Mouse (Mus musculus) intestine, embryonic 14.5 days (tissue): ENCODE measurements at regions not wholly inside any gene's neighbourhood (a gene's known extent, or its start where the extent isn't known, plus 50 kb on each side); places are given as distances from the start of the nearest gene placed in this dataset.

Source experiments
- ATAC-seq: fragments of 200-750 bp; cut with Nextera tagmentation; replicated peaks from 2 replicates; pipeline ENCODE4 v1.8.0; 2017; ENCODE audit warnings: low read depth, moderate number of reproducible peaks, moderate TSS enrichment, moderate library complexity; ENCODE audit not compliant: low FRiP score, low TSS enrichment
- DNase-seq: peaks from one replicate; pipeline ENCODE4 v3.0.0-alpha.2; 2018; ENCODE audit warnings: low spot score
- H3K27ac ChIP-seq: fragments of 300-500 bp; sonication (generic); 2 replicates; pipeline ENCODE4 v1.5.1; 2014; ENCODE audit warnings: low read depth, mild to moderate bottlenecking, control low read depth
- H3K27me3 ChIP-seq: fragments of 300-500 bp; sonication (generic); replicated peaks from 2 replicates; pipeline ENCODE4 v1.6.1; 2014; ENCODE audit warnings: low read length, control low read depth; ENCODE audit not compliant: control insufficient read depth, insufficient read depth
- H3K36me3 ChIP-seq: fragments of 300-500 bp; sonication (generic); 2 replicates; pipeline ENCODE4 v1.6.1; 2014; ENCODE audit warnings: low read length, control low read depth; ENCODE audit not compliant: control insufficient read depth, insufficient read depth
- H3K4me1 ChIP-seq: fragments of 300-500 bp; sonication (generic); replicated peaks from 2 replicates; pipeline ENCODE4 v1.6.1; 2014; ENCODE audit warnings: low read length, control low read depth, mixed read lengths; ENCODE audit not compliant: control insufficient read depth, insufficient read depth
- H3K4me2 ChIP-seq: fragments of 300-500 bp; sonication (generic); 2 replicates; pipeline ENCODE4 v1.6.1; 2014; ENCODE audit warnings: low read length
- H3K4me3 ChIP-seq: fragments of 300-500 bp; sonication (generic); 2 replicates; pipeline ENCODE4 v1.5.1; 2014; ENCODE audit warnings: low read depth, low read length, control low read depth, mixed read lengths
- H3K9ac ChIP-seq: fragments of 300-500 bp; sonication (generic); 2 replicates; pipeline ENCODE4 v1.6.1; 2014; ENCODE audit warnings: mild to moderate bottlenecking, low read length
- H3K9me3 ChIP-seq: fragments of 300-500 bp; sonication (generic); 2 replicates; pipeline ENCODE4 v1.6.1; 2016; ENCODE audit warnings: low read length, control low read depth; ENCODE audit not compliant: control insufficient read depth
- WGBS: fragments of 180-500 bp; shearing (Covaris S2); extraction: QIAGEN DNeasy Blood & Tissue Kit; methylation state at CpG from one replicate; pipeline ENCODE4 v1.1.7; 2014; 5-methylcytosine and 5-hydroxymethylcytosine counted together

DNA sequence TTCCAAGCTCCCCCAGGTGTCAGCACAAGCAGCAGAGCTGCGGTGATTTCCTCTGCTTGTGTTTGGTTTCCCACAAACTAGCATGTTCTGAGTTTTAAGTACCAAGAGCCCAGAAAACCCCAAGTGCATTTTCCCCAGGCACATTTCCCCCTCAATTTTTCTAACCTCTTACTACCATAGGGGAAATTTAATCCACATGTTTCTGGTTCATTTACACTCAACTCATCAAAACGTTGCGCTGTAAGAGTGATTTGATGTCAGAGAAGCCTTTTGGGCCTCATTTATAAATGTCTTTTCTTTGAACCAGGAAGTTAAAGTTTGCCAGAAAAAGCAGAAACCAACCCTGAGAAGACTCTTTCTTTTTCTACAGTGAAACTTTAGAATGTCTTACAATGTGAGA lies 89.4 kb downstream of the Gm10192 start:
- WGBS: 88% methylated on average over 3 of the region's 3 CpGs
- Histone ChIP-seq H3K4me1 (no peaks in the 10 kb centered on the region), H3K4me2 (no peak overlapping the region), H3K4me3 (no peak overlapping the region), H3K27ac (no peak overlapping the region), H3K9ac (no peak overlapping the region), H3K27me3 (no peaks in the 10 kb centered on the region), H3K9me3 (no peaks in the 10 kb centered on the region), H3K36me3 (no peaks in the 10 kb centered on the region)
- no peak for DNase-seq
- no peak for ATAC-seq

DNA sequence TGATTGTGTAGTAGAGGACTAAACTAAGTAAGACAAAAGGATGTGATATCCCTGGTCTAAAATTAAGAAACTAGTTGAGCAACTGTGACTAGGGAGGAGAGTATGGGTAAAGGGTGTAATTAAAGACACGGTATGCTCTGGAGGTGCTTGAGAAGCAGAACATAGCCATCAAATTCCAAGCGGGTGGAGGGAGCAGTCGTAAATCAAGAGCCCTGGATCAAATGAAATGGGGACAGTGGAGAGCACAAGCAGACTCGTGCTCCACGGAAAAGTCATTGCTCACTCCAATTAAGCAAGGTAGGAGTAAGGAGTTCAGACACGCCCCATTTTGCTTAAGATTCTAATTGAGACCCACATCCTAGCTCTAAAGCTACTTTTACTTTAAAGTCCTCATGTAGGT lies 132.2 kb downstream of the Gm10192 start:
- no peak overlapping the region for H3K4me2 ChIP-seq
- H3K27ac ChIP-seq: no peak overlapping the region
- 58% methylated on average over 6 of the region's 6 CpGs for WGBS
- H3K4me3 ChIP-seq: no peak overlapping the region
- ATAC-seq (no peak), DNase-seq (no peak)
- no peaks in the 10 kb centered on the region for H3K4me1 ChIP-seq
- no peaks in the 10 kb centered on the region for H3K36me3 ChIP-seq
- no peak overlapping the region for H3K9ac ChIP-seq
- H3K9me3 ChIP-seq: no peaks in the 10 kb centered on the region
- H3K27me3 ChIP-seq: no peaks in the 10 kb centered on the region

GRCm38 (mm10) chr4:97049045-97049674 lies 133.8 kb downstream of the Gm10192 start:
- Histone ChIP-seq H3K36me3 (no peaks in the 10 kb centered on the region), H3K9ac (no peak overlapping the region), H3K9me3 (no peaks in the 10 kb centered on the region), H3K4me2 (no peak overlapping the region), H3K27ac (no peak overlapping the region), H3K4me1 (no peaks in the 10 kb centered on the region), H3K4me3 (no peak overlapping the region), H3K27me3 (no peaks in the 10 kb centered on the region)
- ATAC-seq (no peak), DNase-seq (no peak)
- WGBS: 76% methylated on average over 4 of the region's 4 CpGs

DNA sequence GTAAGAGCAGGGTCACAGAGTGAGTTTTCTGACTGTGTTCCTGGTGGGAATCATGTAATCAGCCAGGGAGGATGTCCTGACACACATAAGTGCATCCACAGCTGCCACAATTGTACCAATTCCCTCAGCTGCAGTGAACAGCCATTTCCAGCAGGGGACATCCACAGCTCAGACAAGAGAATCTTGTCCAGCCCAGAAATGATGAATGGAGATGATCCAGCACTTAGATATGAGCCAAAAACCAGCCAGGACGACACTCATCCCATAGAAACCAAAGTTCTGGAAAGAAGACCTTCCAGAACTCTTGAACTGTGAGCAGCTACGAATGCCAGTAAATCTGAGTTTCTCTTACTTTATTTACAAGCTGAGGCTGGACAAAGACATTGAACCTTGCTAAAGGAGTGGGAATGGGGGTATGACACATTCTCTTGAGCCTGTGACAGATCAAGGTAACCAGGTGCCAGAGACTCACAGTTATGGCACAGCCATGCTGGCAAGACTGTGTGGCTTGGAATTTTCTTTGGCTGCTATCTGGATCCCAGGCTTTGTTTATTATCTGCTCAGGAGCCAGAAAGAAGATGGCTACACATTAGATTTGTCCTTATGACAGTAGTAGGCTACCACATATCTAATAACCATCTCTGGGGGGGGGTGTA lies 145.1 kb downstream of the Gm10192 start:
- no peaks in the 10 kb centered on the region for H3K9me3 ChIP-seq
- H3K27ac ChIP-seq: no peak overlapping the region
- no peak overlapping the region for H3K9ac ChIP-seq
- 45% methylated on average over 2 of the region's 2 CpGs for WGBS
- no peak overlapping the region for H3K4me3 ChIP-seq
- no peaks in the 10 kb centered on the region for H3K4me1 ChIP-seq
- H3K36me3 ChIP-seq: no peaks in the 10 kb centered on the region
- no peak overlapping the region for H3K4me2 ChIP-seq
- ATAC-seq (no peak), DNase-seq (peak; percentile 51)
- H3K27me3 ChIP-seq: no peaks in the 10 kb centered on the region

GRCm38 (mm10) chr4:97028938-97029337 lies 154.0 kb downstream of the Gm10192 start:
- Histone ChIP-seq H3K36me3 (no peaks in the 10 kb centered on the region), H3K27me3 (no peaks in the 10 kb centered on the region), H3K27ac (no peak overlapping the region), H3K4me2 (no peak overlapping the region), H3K9me3 (no peaks in the 10 kb centered on the region), H3K4me1 (no peaks in the 10 kb centered on the region), H3K9ac (no peak overlapping the region), H3K4me3 (no peak overlapping the region)
- ATAC-seq (no peak), DNase-seq (no peak)

GRCm38 (mm10) chr4:97025446-97026040 lies 157.4 kb downstream of the Gm10192 start:
- WGBS: 66% methylated on average over 4 of the region's 4 CpGs
- no peak overlapping the region for H3K9ac ChIP-seq
- ATAC-seq (no peak), DNase-seq (no peak)
- no peak overlapping the region for H3K27ac ChIP-seq
- no peak overlapping the region for H3K4me3 ChIP-seq
- no peaks in the 10 kb centered on the region for H3K9me3 ChIP-seq
- no peaks in the 10 kb centered on the region for H3K36me3 ChIP-seq
- no peaks in the 10 kb centered on the region for H3K27me3 ChIP-seq
- no peaks in the 10 kb centered on the region for H3K4me1 ChIP-seq
- no peak overlapping the region for H3K4me2 ChIP-seq

DNA sequence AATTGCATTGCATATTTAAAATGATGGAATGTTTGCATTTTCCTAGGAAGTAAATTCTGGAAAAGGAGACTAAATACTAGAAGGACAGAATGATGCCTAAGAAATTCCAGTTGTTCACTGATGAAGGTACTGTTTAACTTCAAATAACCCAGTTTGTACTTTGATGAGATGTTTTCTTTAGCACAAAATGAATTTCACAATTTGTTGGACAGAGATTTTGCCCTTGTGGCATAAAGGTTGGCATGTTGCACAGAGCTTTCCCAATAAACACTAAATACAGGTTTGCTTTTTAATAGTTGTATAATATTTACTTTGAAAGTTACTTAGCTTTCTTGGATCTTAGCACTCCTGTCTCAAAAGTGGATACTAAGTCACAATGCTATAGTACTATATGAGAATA lies 181.6 kb downstream of the Gm10192 start:
- Histone ChIP-seq H3K4me1 (no peaks in the 10 kb centered on the region), H3K4me2 (no peak overlapping the region), H3K27me3 (no peaks in the 10 kb centered on the region), H3K4me3 (no peak overlapping the region), H3K9me3 (no peaks in the 10 kb centered on the region), H3K9ac (no peak overlapping the region), H3K27ac (no peak overlapping the region), H3K36me3 (no peaks in the 10 kb centered on the region)
- DNase-seq (no peak), ATAC-seq (no peak)

DNA sequence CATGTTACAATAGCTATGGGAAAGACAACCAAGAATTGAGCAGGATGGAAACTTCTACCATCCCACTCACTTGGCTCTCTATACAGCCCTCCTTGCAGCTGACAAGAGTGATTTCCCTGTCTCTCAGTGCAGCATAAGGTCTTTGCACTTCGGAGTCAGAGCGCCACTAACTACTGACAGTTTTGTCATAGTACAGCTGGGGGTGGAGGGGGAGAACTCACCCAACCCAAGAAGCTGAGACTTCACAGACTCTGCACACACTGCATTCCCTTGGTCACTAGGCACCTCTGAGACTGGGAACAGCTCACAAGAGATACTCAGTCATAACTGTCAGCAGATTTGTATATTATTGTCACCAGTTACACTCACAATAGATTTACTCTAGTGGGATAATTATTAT lies 195.3 kb upstream of the Gm12695 start:
- no peak overlapping the region for H3K4me3 ChIP-seq
- no peak overlapping the region for H3K4me2 ChIP-seq
- H3K4me1 ChIP-seq: no peaks in the 10 kb centered on the region
- no peaks in the 10 kb centered on the region for H3K27me3 ChIP-seq
- H3K9ac ChIP-seq: no peak overlapping the region
- ATAC-seq (no peak), DNase-seq (no peak)
- H3K27ac ChIP-seq: no peak overlapping the region
- H3K9me3 ChIP-seq: no peaks in the 10 kb centered on the region
- WGBS: 66% methylated on average over 2 of the region's 2 CpGs
- H3K36me3 ChIP-seq: no peaks in the 10 kb centered on the region

DNA sequence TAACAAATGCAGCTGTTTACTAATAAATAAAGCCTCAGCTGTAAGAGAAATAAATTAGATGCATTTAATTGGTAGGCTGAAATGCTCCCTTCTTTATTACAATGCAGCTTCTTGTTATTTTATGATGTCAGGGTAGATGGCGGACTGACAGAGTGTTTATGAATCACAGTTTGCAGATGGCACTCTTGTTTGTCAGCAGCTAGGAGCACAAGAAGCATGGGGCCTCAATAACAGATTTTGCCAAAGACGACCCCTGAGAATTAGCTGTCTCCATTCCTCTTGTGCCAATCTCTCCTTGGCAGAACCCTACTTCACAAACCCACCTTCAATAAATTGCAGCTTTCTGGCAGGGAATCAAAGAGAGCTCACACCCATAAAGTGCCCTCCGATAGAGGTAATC lies 194.9 kb upstream of the Gm12695 start:
- ATAC-seq (no peak), DNase-seq (no peak)
- no peaks in the 10 kb centered on the region for H3K4me1 ChIP-seq
- H3K27me3 ChIP-seq: no peaks in the 10 kb centered on the region
- 74% methylated on average over 3 of the region's 3 CpGs for WGBS
- H3K27ac ChIP-seq: no peak overlapping the region
- no peak overlapping the region for H3K4me2 ChIP-seq
- no peak overlapping the region for H3K9ac ChIP-seq
- no peak overlapping the region for H3K4me3 ChIP-seq
- H3K9me3 ChIP-seq: no peaks in the 10 kb centered on the region
- H3K36me3 ChIP-seq: no peaks in the 10 kb centered on the region
